Mouse (Mus musculus): Measurements from ENCODE around the gene Pm20d1. TPM values are rescaled to one million over a fixed set of nuclear protein-coding genes. Genes with fewer than 3 reads are reported as not detected.

Pm20d1 gene
- polyA plus RNA-seq (2017; shearing (Covaris generic)) = under 1 TPM in 1 of 2 experiments, not detected in 1; 0.05 TPM

- no peak for ATAC-seq
These were observed at the start of gene Pm20d1 for GRCm38 (mm10) chr1:131797202-131797909. Pm20d1 (plus strand) TSS chr1:131797381.

- no peak for ATAC-seq
These were observed 49.4 kb upstream of the Pm20d1 start for GRCm38 (mm10) chr1:131747761-131748160.

- no peak for ATAC-seq
These were observed 48.5 kb upstream of the Pm20d1 start for GRCm38 (mm10) chr1:131748636-131749035.

GRCm38 (mm10) chr1:131749706-131750545 lies 47.3 kb upstream of the Pm20d1 start:
- ATAC-seq = no peak

GRCm38 (mm10) chr1:131751181-131751890 lies 45.8 kb upstream of the Pm20d1 start:
- ATAC-seq = no peak

GRCm38 (mm10) chr1:131751891-131752311 lies 45.3 kb upstream of the Pm20d1 start:
- no peak for ATAC-seq

- no peak for ATAC-seq
These were observed 42.9 kb upstream of the Pm20d1 start for GRCm38 (mm10) chr1:131754212-131754829.

GRCm38 (mm10) chr1:131754916-131755315 lies 42.3 kb upstream of the Pm20d1 start:
- ATAC-seq = no peak

GRCm38 (mm10) chr1:131757211-131757610 lies 40.0 kb upstream of the Pm20d1 start:
- no peak for ATAC-seq

- ATAC-seq = no peak
These were observed 38.4 kb upstream of the Pm20d1 start for GRCm38 (mm10) chr1:131758796-131759195.

- no peak for ATAC-seq
These were observed 37.3 kb upstream of the Pm20d1 start for GRCm38 (mm10) chr1:131759667-131760427.

GRCm38 (mm10) chr1:131760428-131760820 lies 36.8 kb upstream of the Pm20d1 start:
- ATAC-seq = no peak

- no peak for ATAC-seq
These were observed 35.9 kb upstream of the Pm20d1 start for GRCm38 (mm10) chr1:131761079-131761831.

- no peak for ATAC-seq
These were observed 33.5 kb upstream of the Pm20d1 start for GRCm38 (mm10) chr1:131763683-131764082.

GRCm38 (mm10) chr1:131764581-131765338 lies 32.4 kb upstream of the Pm20d1 start:
- no peak for ATAC-seq

GRCm38 (mm10) chr1:131765357-131766001 lies 31.7 kb upstream of the Pm20d1 start:
- peak; percentile 88 for ATAC-seq

- no peak for ATAC-seq
These were observed 27.9 kb upstream of the Pm20d1 start for GRCm38 (mm10) chr1:131769296-131769695.

- ATAC-seq = no peak
These were observed 26.5 kb upstream of the Pm20d1 start for GRCm38 (mm10) chr1:131770656-131771055.

GRCm38 (mm10) chr1:131771440-131771839 lies 25.7 kb upstream of the Pm20d1 start:
- ATAC-seq = no peak

GRCm38 (mm10) chr1:131794591-131794990 lies 2.6 kb upstream of the Pm20d1 start:
- no peak for ATAC-seq
